Mouse (Mus musculus) T-helper 17 cell (primary cell): Measurements from ENCODE around the gene Gm281.

Experiments
- in situ Hi-C, 2 experiments: fragments of 300-600 bp; cut with MboI, MseI; formaldehyde crosslinking; loops; 1 replicate in 1 of 2; 2 replicates in 1 of 2; pipeline ENCODE4 v1.15.1; 2025; ENCODE audit warnings: high pct_unique_total_duplicates in 2 of 2

Gm281 gene

GRCm38 (mm10) chr14:13895198-13895597, 19.1 kb downstream of the Gm281 start:
- in situ Hi-C loops, result no loop called here

- in situ Hi-C loops, result no loop called here
These were observed 20.5 kb downstream of the Gm281 start for GRCm38 (mm10) chr14:13893748-13894147.

GRCm38 (mm10) chr14:13861416-13861815, 52.9 kb downstream of the Gm281 start:
- in situ Hi-C loops, result no loop called here

GRCm38 (mm10) chr14:13812801-13813479, 101.3 kb downstream of the Gm281 start:
- in situ Hi-C loops, result no loop called here

GRCm38 (mm10) chr14:13790446-13790845, 123.8 kb downstream of the Gm281 start:
- in situ Hi-C loops, result no loop called here

- in situ Hi-C loops, result no loop called here
These were observed 124.3 kb downstream of the Gm281 start for GRCm38 (mm10) chr14:13790001-13790400.

- in situ Hi-C loops, result no loop called here
These were observed 131.3 kb downstream of the Gm281 start for GRCm38 (mm10) chr14:13782970-13783369.

- in situ Hi-C loops, result no loop called here
These were observed 135.9 kb downstream of the Gm281 start for GRCm38 (mm10) chr14:13778383-13778782.

GRCm38 (mm10) chr14:13771163-13771562, 143.1 kb downstream of the Gm281 start:
- in situ Hi-C loops, result no loop called here

GRCm38 (mm10) chr14:13770686-13771085, 143.6 kb downstream of the Gm281 start:
- in situ Hi-C loops, result no loop called here
